Mouse (Mus musculus) left cerebral cortex, adult 2 months (tissue): Measurements from ENCODE around the gene Glyr1. TPM values are rescaled to one million over a fixed set of nuclear protein-coding genes. Genes with fewer than 3 reads are reported as not detected.

Experiments used
- DNase-seq, 2 experiments: peaks; one replicate each; pipeline ENCODE4 v3.0.0; 2021 to 2022; ENCODE audit warnings: low spot score in 2 of 2, mixed read lengths in 1 of 2; ENCODE audit errors: extremely low spot score in 1 of 2
- H3K27ac ChIP-seq: fragments of 200-600 bp; 2 replicates; pipeline ENCODE4 v1.8.1; 2022
- H3K4me3 ChIP-seq: fragments of 200-600 bp; 2 replicates; pipeline ENCODE4 v1.8.1; 2022
- CTCF ChIP-seq: fragments of 200-600 bp; IDR thresholded peaks from 2 replicates; pipeline ENCODE4 v1.8.1; 2022; ENCODE audit warnings: antibody characterized with exemption, mild to moderate bottlenecking, moderate library complexity
- intact Hi-C: fragments of 180-260 bp; cut with DNase I; formaldehyde crosslinking; loops from one replicate; pipeline ENCODE4 v1.15.1; 2025
- total RNA-seq, 2 experiments: library from RNA; stranded (reverse); gene quantifications; 2 replicates each; pipeline ENCODE4 v1.2.3; 2021

The Glyr1 gene
- total RNA-seq, 2 experiments from 2014 or later: 139 to 146 TPM

DNA sequence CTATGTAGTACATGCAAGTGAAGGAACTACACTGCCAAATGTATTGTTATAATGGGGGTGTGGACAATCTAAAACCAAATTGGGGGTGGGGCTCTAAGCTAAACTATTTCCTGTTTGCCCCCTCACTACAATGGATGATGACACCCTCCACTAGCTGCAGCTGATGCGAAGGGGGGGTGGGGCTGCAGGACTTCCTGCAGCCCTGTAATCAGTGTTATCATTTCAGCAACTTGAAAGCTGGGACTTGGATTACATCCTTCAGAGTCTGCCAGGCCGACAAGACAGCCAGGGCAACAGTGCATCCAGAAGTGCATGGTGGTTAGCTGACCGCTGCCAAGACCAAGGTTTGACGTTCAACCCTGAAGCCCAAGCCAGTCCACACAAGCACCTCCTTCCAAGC, 78.0 kb downstream of the Glyr1 start:
- intact Hi-C loops: no loop called here
- no peak for DNase-seq
- Histone ChIP-seq H3K27ac (no peak overlapping the region), H3K4me3 (no peak overlapping the region)
- no peak for TF ChIP-seq CTCF

DNA sequence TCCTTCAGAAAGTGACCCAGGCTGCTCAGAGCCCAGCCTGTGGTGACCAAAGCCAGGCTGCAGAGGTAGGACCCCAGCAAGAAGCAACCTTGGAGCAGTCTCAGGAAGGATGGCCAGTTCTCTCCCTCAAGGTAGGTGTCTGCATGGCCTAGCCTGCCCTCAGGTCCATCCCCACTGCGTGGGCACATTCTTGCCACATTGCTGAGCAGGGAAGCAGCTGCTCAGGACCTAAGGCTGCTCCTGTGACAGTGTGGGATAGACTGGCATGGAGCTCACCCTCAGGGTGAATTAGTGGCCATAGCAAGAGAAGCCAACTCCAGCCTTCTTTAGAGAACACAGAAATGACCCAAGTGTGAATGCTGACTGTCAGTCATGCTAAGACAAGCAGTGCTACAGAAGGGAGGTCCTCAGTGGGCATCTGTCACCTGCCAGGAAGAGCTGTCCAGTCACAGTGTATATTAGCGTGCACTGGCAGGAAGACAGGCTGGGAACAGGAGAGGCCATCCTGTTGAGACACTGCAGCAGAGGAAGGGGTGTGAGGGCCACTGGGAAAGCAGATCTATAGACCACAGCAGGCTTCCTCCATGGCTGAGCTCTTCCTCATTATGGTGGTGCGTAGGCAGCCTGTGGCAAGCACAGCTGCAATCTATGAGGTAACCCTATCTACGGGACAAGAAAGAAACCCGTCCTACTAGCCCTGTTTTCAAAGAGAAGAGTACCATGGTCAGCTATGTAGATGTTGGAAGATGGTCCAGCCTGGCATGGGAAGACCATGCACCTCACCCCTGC, 80.4 kb downstream of the Glyr1 start:
- no peak overlapping the region for H3K27ac ChIP-seq
- intact Hi-C loops: no loop called here
- DNase-seq: no peak
- H3K4me3 ChIP-seq: no peak overlapping the region
- TF ChIP-seq CTCF: no peak

DNA sequence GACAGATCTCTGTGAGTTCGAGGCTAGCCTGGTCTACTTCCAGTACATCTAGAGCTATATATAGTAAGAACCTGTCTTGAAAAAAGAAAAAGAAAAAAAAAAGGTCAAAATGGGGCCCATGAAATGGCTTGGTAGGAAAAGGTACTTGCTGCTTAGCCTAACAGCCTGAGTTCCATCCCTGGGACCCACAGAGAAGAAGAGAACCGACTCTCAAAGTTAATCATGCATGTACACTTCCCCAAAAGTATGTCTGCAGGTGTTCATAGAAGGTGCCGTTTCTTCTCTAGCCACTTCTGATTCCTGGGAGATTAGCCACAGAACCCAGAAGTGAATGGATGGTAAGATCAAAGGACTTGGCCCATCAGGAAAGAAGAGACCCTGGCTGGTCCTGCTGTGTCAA, 81.2 kb downstream of the Glyr1 start:
- intact Hi-C loops: no loop called here
- TF ChIP-seq CTCF: no peak

DNA sequence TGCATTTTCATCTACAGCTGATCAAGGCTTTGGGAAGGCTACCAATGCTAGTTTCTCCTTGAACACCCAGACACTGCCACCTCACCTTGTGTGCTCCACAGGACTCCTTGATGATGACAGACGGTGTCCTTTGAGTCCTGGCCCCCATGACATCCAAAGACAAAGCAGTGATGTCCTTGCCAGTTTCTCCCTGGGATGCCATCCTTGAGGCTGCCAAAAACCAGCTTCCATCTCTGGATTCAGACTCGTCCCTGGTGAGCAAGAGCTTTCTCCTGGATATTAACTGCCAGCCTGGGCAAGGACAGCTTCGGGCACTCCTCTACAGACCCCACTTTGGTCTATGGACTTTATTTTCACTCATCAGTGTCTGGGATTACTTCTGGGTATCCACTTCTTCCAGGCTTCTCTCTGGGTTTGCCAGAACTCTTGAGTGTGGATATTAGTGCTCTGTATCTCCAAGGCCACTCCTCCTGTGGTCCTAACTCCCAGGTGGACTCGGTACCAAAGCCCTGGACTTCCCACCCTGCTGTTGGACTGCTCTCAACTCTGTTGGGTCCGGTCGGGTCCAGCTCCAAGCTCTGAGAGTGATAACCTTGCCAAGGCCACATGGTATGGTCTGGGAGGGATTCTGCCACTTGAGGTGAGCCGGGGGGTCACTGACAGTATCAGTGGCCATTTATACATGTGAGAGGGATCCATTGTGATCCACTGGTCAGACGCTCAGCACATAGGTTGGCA, 84.1 kb downstream of the Glyr1 start:
- Histone ChIP-seq H3K27ac (peak overlapping the region; percentile 24; the same call in 1 of the 2 replicates), H3K4me3 (no peak overlapping the region; the same call in 1 of the 2 replicates)
- no peak for DNase-seq
- TF ChIP-seq CTCF: no peak
- intact Hi-C loops: loop anchor here (2.0 kb wide), 1 partner anchor 47 kb away; the partner anchor contains the start of gene Rogdi

More for the DNA sequence above, 81.2 kb downstream of the Glyr1 start:
- DNase-seq: no peak
- H3K27ac ChIP-seq: no peak overlapping the region
- no peak overlapping the region for H3K4me3 ChIP-seq

DNA sequence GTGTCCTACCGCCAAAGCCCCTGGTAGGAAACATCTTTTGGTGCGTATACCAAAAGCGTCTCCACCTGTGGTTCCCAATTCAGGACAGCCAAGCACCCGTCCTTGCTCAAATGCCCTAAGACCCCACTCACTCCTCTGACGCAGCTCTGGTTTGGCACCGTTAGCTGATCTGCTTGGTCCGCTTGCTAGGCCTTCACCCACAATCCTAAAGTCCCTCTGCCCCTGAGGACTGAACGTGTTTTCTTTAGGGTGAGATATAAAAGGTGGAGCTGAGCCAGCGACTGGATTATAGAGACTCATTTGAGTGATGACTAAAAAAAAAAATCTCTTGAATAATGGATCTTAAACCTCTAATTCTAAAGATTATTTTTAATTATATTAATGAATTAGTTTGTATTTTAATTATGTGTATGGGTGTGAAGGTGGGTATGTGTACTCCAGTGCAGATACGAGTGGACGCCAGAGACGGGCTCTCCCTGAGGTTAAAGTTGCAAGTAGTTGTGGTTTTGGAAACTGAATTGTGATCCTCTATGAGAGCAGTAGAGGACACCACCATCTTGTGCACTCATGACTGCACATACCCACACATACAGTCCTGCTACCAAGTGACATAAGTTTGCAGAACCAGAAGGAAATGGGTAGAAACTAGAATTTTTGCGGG, 84.8 kb downstream of the Glyr1 start:
- Histone ChIP-seq H3K4me3 (peak overlapping the region; percentile 88), H3K27ac (peak overlapping the region; percentile 96)
- no peak for TF ChIP-seq CTCF
- intact Hi-C loops: loop anchor here (1.0 to 2.0 kb wide), 2 partner anchors 48 to 85 kb away; partner anchors contain the start of genes Rogdi and Ubald1
- no peak for DNase-seq

Other genes starting within 250 kb of the Glyr1 start
- gene 4930562C15Rik, start 214.4 kb downstream of the Glyr1 start, total RNA-seq: not detected
- 10 to 100 TPM; 91.8 to 93.7 TPM for gene Ubald1, start 169.5 kb downstream of the Glyr1 start, total RNA-seq
- gene Mgrn1, start 163.6 kb downstream of the Glyr1 start, total RNA-seq: 100 to 1,000 TPM; 208 to 211 TPM
- 10 to 100 TPM; 70.1 to 71.4 TPM for gene Nudt16l1, start 111.1 kb downstream of the Glyr1 start, total RNA-seq
- 10 to 100 TPM; 67.3 to 68.3 TPM for gene Anks3, start 85.7 kb downstream of the Glyr1 start, total RNA-seq
- not detected for gene Sept12, start 52.0 kb downstream of the Glyr1 start, total RNA-seq
- not detected for gene Smim22, start 42.6 kb downstream of the Glyr1 start, total RNA-seq
- 100 to 1,000 TPM; 209 to 213 TPM for gene Rogdi, start 36.3 kb downstream of the Glyr1 start, total RNA-seq
- gene Ubn1, start 194 bp upstream of the Glyr1 start, total RNA-seq: 10 to 100 TPM; 44.1 to 45.3 TPM
- gene Ppl, start 82.6 kb upstream of the Glyr1 start, total RNA-seq: 1 to 10 TPM in 1 of 2 experiments, under 1 TPM in 1; 1.00 to 1.4 TPM
- gene Sec14l5, start 97.2 kb upstream of the Glyr1 start, total RNA-seq: 1 to 10 TPM; 4.8 to 5.0 TPM
- gene Nagpa, start 154.1 kb upstream of the Glyr1 start, total RNA-seq: 10 to 100 TPM; 12.6 to 14.5 TPM
- gene AU021092, start 172.4 kb upstream of the Glyr1 start, total RNA-seq: 1 to 10 TPM; 4.2 to 4.7 TPM
- gene Alg1, start 183.8 kb upstream of the Glyr1 start, total RNA-seq: 10 to 100 TPM; 25.5 to 26.8 TPM
- gene Eef2kmt, start 206.1 kb upstream of the Glyr1 start, total RNA-seq: 1 to 10 TPM; 2.0 to 4.7 TPM